Mouse (Mus musculus) ES-E14 (cell line): Measurements from ENCODE around the gene Sec14l4.

Source experiments
- CHD2 ChIP-seq: IDR thresholded peaks from 2 replicates; pipeline ENCODE4 v1.6.1; 2014; ENCODE audit warnings: mild to moderate bottlenecking, low read depth, low read length, inconsistent platforms
- ZNF384 ChIP-seq: IDR thresholded peaks from 2 replicates; pipeline ENCODE4 v1.6.1; 2012; ENCODE audit warnings: low read depth, low read length, inconsistent platforms

- TF ChIP-seq CHD2 (no peak), ZNF384 (no peak)
Measured at GRCm38 (mm10) chr11:4076633-4077032, 45.4 kb downstream of the Sec14l4 start.
